Mouse (Mus musculus) cerebellum, adult 2 months (tissue): ENCODE measurements around the gene Ssr1. TPM values are rescaled to one million over a fixed set of nuclear protein-coding genes. Genes with fewer than 3 reads are reported as not detected.

Experiments
- DNase-seq, 2 experiments: peaks; one replicate each; pipeline ENCODE4 v3.0.0; 2021
- H3K27ac ChIP-seq: fragments of 200-500 bp; 2 replicates; pipeline ENCODE4 v1.5.1; 2012; ENCODE audit warnings: low read length, control low read depth, inconsistent platforms; ENCODE audit not compliant: insufficient read depth
- H3K27me3 ChIP-seq: fragments of 200-500 bp; 2 replicates; pipeline ENCODE4 v1.6.1; 2012; ENCODE audit warnings: inconsistent platforms, mild to moderate bottlenecking, low read length, moderate library complexity; ENCODE audit not compliant: control insufficient read depth, insufficient read depth
- H3K4me1 ChIP-seq: fragments of 200-500 bp; 2 replicates; pipeline ENCODE4 v1.6.1; 2011; ENCODE audit warnings: low read length; ENCODE audit not compliant: control insufficient read depth, insufficient read depth
- H3K4me3 ChIP-seq: fragments of 200-500 bp; replicated peaks from 2 replicates; pipeline ENCODE3; 2011; ENCODE audit warnings: mild to moderate bottlenecking, low read depth, low read length, control low read depth; ENCODE audit not compliant: insufficient read depth
- CTCF ChIP-seq: fragments of 200-500 bp; IDR thresholded peaks from 2 replicates; pipeline ENCODE4 v1.5.1; 2011; ENCODE audit warnings: low read depth, mild to moderate bottlenecking, control low read depth, low read length, moderate library complexity, borderline replicate concordance; ENCODE audit not compliant: insufficient read depth
- POLR2A ChIP-seq: fragments of 200-500 bp; IDR thresholded peaks from 2 replicates; pipeline ENCODE4 v1.6.1; 2011; ENCODE audit warnings: low read length, control low read depth, borderline replicate concordance; ENCODE audit not compliant: insufficient read depth
- WGBS: fragments of 180-500 bp; shearing (Covaris S2); methylation state at CpG from one replicate; pipeline ENCODE4 v1.1.7; 2018; 5-methylcytosine and 5-hydroxymethylcytosine counted together
- polyA plus RNA-seq: library from polyadenylated mRNA; depleted of rRNA; stranded (reverse); fragments of >200 nt; gene quantifications from 2 replicates; pipeline ENCODE4 v1.2.3, GENCODE M21; 2012

Gene Ssr1
- polyA plus RNA-seq, 1 experiment: 29.7 TPM

DNA sequence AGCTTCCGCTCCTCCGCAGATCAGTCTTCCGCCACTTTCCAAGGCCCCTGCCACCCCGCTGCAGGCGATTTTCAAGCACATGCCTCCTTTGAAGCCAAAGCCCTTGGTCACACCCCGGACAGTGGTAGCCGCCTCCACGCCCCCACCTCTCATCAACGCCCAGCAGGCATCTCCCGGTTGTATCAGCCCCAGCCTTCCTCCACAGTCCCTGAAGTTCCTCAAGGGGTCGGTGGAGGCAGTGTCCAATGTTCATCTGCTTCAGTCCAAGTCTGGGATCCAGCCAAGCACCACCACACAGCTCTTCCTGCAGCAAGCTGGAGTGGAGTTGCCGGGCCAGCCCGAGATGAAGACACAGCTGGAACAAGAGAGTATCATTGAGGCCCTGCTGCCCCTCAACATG, 63.9 kb downstream of the Ssr1 start:
- no peak for TF ChIP-seq POLR2A
- WGBS: 77% methylated on average over 13 of the region's 13 CpGs
- Histone ChIP-seq H3K4me3 (no peak overlapping the region), H3K4me1 (no peaks in the 10 kb centered on the region), H3K27me3 (no peaks in the 10 kb centered on the region), H3K27ac (no peak overlapping the region)
- DNase-seq: no peak

DNA sequence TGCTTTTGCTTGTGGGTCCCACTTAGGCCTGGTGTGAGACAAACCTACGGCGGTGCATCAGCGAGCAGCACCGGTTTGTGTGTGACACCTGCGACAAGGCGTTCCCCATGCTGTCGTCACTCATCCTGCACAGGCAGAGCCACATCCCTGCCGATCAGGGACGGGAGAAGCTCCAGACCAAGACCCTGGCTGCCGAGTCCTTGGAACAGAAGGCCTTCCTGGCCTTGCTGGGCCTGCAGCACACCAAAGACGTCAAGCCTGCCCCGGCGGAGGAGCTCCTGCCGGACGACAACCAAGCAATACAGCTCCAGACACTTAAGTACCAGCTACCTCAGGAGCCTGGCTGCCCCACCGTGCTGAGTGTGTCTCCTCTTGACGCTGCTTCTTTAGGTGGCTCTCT, 64.5 kb downstream of the Ssr1 start:
- Histone ChIP-seq H3K27me3 (no peaks in the 10 kb centered on the region), H3K4me3 (no peak overlapping the region), H3K27ac (no peak overlapping the region), H3K4me1 (no peaks in the 10 kb centered on the region)
- TF ChIP-seq POLR2A (no peak), CTCF (no peak)
- no peak for DNase-seq
- 94% methylated on average over 17 of the region's 17 CpGs for WGBS

DNA sequence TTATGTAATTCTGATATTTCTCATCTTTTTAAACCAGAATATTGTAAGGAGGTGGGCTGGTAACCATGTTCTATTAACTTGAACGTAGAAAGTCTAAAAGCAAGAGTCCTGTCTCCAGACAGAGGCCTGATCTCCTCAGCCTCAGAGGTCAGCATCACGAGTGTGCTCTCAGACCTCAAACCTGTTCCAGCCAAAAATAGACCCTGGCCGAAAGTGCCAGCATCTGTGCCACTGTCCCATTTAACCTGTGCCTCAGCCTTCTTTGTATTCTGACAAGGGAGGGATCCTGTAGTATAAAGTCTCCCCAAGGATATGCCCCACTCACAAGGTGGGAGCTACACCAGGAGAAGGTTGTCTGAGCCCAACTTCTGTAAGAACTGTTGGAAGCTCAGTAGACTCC, 67.6 kb downstream of the Ssr1 start:
- Histone ChIP-seq H3K27ac (no peak overlapping the region), H3K4me1 (no peaks in the 10 kb centered on the region), H3K4me3 (no peak overlapping the region), H3K27me3 (no peaks in the 10 kb centered on the region)
- no peak for DNase-seq
- no peak for TF ChIP-seq POLR2A
- no peak for TF ChIP-seq CTCF
- WGBS: 84% methylated on average over 3 of the region's 3 CpGs

DNA sequence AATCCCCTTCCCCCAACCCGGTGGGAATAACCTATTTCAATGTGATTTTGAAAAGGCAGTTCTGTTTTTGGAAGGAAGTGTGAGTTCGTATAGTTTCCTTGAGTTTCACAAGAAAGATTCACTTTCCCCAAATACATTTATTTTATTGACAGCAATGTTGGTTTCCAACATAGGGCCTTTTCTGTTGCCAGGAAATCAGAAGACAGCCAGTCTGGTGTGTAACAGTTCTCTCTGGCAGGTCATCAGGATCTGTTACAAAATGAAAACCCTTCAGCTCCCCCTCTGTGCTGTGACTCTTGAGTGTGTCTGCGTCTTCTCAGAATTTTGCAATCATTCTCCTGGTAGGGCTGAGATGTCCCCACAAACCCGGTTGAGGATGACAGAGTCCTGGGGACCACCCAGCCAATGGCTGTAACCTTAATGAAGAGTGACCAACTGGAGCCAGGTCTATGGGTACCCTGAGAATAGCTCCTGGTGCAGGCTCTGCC, 69.5 kb downstream of the Ssr1 start:
- WGBS: 66% methylated on average over 4 of the region's 4 CpGs
- TF ChIP-seq POLR2A: no peak
- TF ChIP-seq CTCF: no peak
- no peak overlapping the region for H3K27ac ChIP-seq
- H3K27me3 ChIP-seq: no peaks in the 10 kb centered on the region
- H3K4me3 ChIP-seq: no peak overlapping the region
- H3K4me1 ChIP-seq: no peaks in the 10 kb centered on the region
- DNase-seq: no peak

DNA sequence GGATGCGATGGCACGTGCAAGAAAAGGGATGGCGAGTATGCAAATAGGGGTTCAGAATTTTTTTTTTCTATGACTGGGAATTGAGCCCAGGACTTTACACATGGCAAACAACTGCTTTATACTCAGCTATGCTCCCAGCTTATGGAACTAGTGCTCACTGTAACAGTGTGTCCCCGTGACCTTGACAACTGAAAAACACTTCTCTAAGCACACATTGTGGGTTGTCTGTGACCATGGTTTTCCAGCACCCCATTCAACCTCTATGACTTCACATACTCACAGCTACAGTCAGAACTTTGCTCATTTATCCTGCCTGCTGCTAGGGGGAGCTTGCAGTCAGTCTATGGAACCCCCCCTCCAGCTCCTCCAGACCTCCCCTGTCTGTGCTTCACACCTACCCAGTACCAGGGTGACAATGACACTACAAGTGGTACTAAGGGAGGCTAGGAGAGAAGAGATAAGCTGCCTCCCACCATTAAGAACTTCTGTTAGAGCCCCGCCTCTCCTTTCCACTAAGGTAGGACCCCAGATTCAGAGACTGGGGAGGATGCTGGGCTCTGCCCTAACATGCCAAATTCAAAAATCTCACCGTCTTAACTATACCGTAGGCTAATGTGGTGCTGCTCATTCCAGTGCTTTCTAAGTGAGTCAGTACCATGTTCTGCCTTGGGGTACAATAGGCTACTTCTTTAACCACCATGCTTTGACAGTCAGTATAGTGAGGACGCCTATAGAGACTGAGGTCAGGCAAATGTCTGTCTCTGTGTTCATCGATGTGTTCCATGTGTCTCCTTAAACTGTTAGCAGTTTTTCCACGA, 70.2 kb downstream of the Ssr1 start:
- WGBS: 73% methylated on average over 10 of the region's 10 CpGs
- DNase-seq: no peak
- no peaks in the 10 kb centered on the region for H3K4me1 ChIP-seq
- H3K4me3 ChIP-seq: no peak overlapping the region
- H3K27me3 ChIP-seq: no peaks in the 10 kb centered on the region
- no peak overlapping the region for H3K27ac ChIP-seq
- TF ChIP-seq POLR2A (no peak), CTCF (no peak)

DNA sequence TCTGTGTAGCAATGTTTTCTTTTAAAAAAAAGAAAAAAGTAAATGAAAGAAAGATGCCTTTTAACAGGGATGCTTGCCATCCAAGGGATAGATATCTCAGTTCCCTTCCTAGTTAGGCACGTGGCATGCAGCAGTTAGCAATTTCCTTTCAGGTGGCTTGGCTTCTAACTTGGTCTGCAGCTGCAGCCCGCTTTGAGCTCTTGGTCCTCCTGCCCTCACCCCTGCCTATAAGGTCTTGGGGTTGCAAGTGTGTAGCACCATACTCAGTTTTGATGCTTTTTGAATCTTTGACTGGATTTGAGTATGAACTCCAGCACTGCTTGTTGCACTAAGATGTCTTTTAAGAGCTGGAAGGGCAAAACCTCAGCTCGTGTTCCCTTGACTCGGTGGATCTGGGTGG, 70.9 kb downstream of the Ssr1 start:
- Histone ChIP-seq H3K27ac (no peak overlapping the region), H3K4me1 (no peaks in the 10 kb centered on the region), H3K4me3 (no peak overlapping the region), H3K27me3 (no peaks in the 10 kb centered on the region)
- whole genome bisulfite sequencing: 74% methylated on average over 4 of the region's 4 CpGs
- TF ChIP-seq CTCF (no peak), POLR2A (no peak)
- no peak for DNase-seq

DNA sequence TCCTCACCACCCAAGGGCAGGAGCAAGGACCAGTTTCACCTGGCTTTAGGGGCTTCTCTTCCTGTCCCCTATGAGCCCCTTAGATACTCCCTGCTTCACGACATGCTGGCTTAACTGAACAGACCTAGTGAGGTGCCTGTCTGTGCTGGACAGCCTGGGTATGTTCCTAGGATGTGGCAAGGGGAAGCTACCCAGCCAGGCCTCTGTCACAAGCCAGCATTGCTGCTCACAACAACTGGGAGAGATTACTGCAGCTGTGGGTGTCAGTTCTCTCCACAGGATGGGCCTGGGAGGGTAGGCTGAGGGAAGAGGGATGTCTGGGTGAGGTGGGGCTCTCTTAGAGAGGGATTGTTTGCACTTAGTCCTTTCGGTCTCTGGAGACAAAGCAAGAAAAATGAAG, 73.3 kb downstream of the Ssr1 start:
- 42% methylated on average over 2 of the region's 2 CpGs for WGBS
- Histone ChIP-seq H3K4me3 (no peak overlapping the region), H3K27me3 (no peaks in the 10 kb centered on the region), H3K27ac (no peak overlapping the region), H3K4me1 (no peaks in the 10 kb centered on the region)
- TF ChIP-seq POLR2A (no peak), CTCF (no peak)
- DNase-seq: no peak

DNA sequence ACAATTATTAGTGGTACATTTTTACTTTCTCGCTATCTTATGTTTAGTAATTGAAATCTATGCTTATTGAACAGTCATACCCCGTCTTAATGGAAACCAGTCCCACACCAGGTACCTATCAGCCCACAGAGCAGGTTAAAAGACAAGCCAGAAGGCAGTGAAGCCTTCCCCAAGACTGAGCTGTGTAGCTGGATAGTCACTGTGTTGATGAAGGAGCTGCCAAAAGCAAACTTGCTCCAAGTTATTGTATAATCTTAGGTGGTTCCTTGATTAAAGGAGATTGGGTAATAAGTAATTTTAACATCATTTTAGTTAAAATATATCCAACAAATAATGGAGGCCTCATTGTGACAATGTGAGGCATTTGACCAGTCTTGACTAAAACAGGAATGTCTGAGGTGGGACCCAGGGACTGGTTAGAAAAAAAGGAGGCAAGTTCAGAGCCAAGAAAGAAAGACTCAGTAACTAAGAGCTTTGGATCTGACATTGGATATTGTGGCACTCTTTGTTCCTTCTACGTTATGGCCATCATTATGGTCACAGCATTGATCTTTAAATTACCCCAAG, 74.2 kb downstream of the Ssr1 start:
- Histone ChIP-seq H3K4me1 (no peaks in the 10 kb centered on the region), H3K27ac (no peak overlapping the region), H3K27me3 (no peaks in the 10 kb centered on the region), H3K4me3 (no peak overlapping the region)
- TF ChIP-seq CTCF: no peak
- no peak for TF ChIP-seq POLR2A
- DNase-seq: no peak
- WGBS: 96% methylated on average over 3 of the region's 3 CpGs
